Mouse (Mus musculus): ENCODE measurements around the gene Nek7.

Gene Nek7

GRCm38 (mm10) chr1:138571038-138571441 is 48.9 kb downstream of the Nek7 start:
- in situ Hi-C loops (cut with MboI): no loop called here

GRCm38 (mm10) chr1:138568434-138569232 is 51.3 kb downstream of the Nek7 start:
- in situ Hi-C loops (cut with MboI): no loop called here

- in situ Hi-C loops (cut with MboI): no loop called here
These were observed 52.0 kb downstream of the Nek7 start for GRCm38 (mm10) chr1:138567946-138568345.

GRCm38 (mm10) chr1:138564677-138565076 is 55.3 kb downstream of the Nek7 start:
- in situ Hi-C loops (cut with MboI): no loop called here

- in situ Hi-C loops (cut with MboI): no loop called here
These were observed 59.2 kb downstream of the Nek7 start for GRCm38 (mm10) chr1:138560733-138561132.

GRCm38 (mm10) chr1:138559213-138560101 is 60.5 kb downstream of the Nek7 start:
- in situ Hi-C loops (cut with MboI): no loop called here

- in situ Hi-C loops (cut with MboI): no loop called here
These were observed 61.6 kb downstream of the Nek7 start for GRCm38 (mm10) chr1:138558342-138558741.

- in situ Hi-C loops (cut with MboI): no loop called here
These were observed 65.0 kb downstream of the Nek7 start for GRCm38 (mm10) chr1:138554926-138555325.

- in situ Hi-C loops (cut with MboI): no loop called here
These were observed 69.8 kb downstream of the Nek7 start for GRCm38 (mm10) chr1:138550184-138550583.

- in situ Hi-C loops (cut with MboI): no loop called here
These were observed 77.8 kb downstream of the Nek7 start for GRCm38 (mm10) chr1:138542170-138542515.

GRCm38 (mm10) chr1:138541495-138542169 is 78.3 kb downstream of the Nek7 start:
- in situ Hi-C loops (cut with MboI): no loop called here

GRCm38 (mm10) chr1:138539713-138540112 is 80.2 kb downstream of the Nek7 start:
- in situ Hi-C loops (cut with MboI): no loop called here

- in situ Hi-C loops (cut with MboI): no loop called here
These were observed 81.7 kb downstream of the Nek7 start for GRCm38 (mm10) chr1:138538217-138538616.

- in situ Hi-C loops (cut with MboI): no loop called here
These were observed 84.0 kb downstream of the Nek7 start for GRCm38 (mm10) chr1:138535758-138536574.

- in situ Hi-C loops (cut with MboI): no loop called here
These were observed 89.3 kb downstream of the Nek7 start for GRCm38 (mm10) chr1:138530604-138531003.

GRCm38 (mm10) chr1:138523962-138524361 is 96.0 kb downstream of the Nek7 start:
- in situ Hi-C loops (cut with MboI): no loop called here

GRCm38 (mm10) chr1:138518235-138518634 is 101.7 kb downstream of the Nek7 start:
- in situ Hi-C loops (cut with MboI): no loop called here

- in situ Hi-C loops (cut with MboI): no loop called here
These were observed 102.4 kb downstream of the Nek7 start for GRCm38 (mm10) chr1:138517360-138518099.

- in situ Hi-C loops (cut with MboI): no loop called here
These were observed 103.0 kb downstream of the Nek7 start for GRCm38 (mm10) chr1:138516946-138517345.

- in situ Hi-C loops (cut with MboI): no loop called here
These were observed 104.6 kb downstream of the Nek7 start for GRCm38 (mm10) chr1:138515362-138515761.

GRCm38 (mm10) chr1:138513982-138514381 is 106.0 kb downstream of the Nek7 start:
- in situ Hi-C loops (cut with MboI): no loop called here

All from mature B cell (primary cell).